Mouse (Mus musculus): ENCODE results near the gene Eif4a2. TPM values are rescaled to one million over a fixed set of nuclear protein-coding genes. Genes with fewer than 3 reads are reported as not detected.

Eif4a2 gene
- polyA plus RNA-seq, 1 experiment from 2014 or later = 189 TPM

DNA sequence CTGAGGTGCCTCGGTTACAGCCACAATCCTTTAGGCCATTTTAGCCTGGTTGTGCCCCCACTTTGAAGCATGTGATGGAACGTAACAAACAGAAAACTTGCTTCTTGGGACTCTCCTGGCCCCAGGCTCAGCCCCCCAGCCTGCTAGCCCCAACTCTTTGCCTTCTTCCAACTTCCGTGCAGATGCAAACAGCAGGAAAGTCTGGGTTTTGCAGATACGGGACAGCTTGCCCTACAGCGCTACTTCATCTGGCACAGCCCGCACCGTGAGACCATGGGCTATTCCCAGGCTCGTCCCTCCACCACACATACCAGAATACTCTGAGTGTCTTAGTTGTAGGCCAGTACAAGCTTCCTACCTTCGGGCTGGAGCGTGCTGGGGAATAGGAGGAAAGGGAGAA, 6.6 kb upstream of the Eif4a2 start:
- Histone ChIP-seq H3K4me1 (replicated peaks; ENCODE audit: control insufficient read depth, insufficient read depth, low read length) (peaks cover 6% of the 10 kb centered on the region), H3K9ac (ENCODE audit: low read depth, low read length) (peak overlapping the region; percentile 46), H3K27me3 (replicated peaks; ENCODE audit: control insufficient read depth, insufficient read depth, low read length) (no peaks in the 10 kb centered on the region), H3K4me3 (ENCODE audit: low read depth, low read length) (peak overlapping the region; percentile 37), H3K9me3 (ENCODE audit: control insufficient read depth, low read length) (no peaks in the 10 kb centered on the region), H3K36me3 (ENCODE audit: control insufficient read depth, insufficient read depth, low read length) (no peaks in the 10 kb centered on the region), H3K27ac (ENCODE audit: low read depth, low read length) (peak overlapping the region; percentile 70), H3K4me2 (peak overlapping the region; percentile 76)
- 12% methylated on average over 10 of the region's 10 CpGs for WGBS
- DNase-seq (ENCODE audit: low spot score) (peak; percentile 54), ATAC-seq (replicated peaks; ENCODE audit: low FRiP score) (peak; percentile 72)

DNA sequence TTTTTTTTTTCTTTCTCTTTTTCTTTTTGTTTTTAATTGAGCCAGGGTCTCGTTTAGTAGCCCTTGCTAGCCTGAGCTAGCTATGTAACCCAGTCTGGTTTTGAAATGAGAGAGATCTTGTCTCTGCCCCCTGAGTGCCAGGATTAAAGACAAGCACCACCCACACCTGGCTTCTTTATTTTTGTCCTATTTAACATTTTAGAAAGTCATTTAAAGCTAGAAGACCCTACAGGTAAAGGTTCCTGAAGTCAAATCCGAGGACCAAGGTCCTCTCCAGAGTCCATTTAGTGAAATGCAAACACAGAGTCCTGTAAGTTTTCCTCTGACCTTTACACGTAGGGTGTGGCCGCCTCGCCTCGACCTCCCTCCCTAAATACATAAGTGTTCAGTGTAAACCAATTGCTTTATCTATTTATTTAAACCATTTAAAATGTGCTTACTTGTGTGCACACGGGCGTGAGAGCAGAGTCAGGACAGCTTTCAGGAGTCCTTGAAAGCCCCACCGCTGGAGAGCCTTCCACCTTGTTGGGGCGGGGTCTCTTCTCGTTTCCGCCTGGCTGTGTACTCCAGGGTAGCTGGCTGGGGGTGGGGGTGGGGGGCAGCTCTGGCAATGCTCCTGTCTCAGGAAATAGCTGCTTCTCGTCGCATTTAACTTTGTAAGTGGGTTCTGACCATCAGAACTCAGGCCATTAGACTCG, 4.8 kb upstream of the Eif4a2 start:
- ATAC-seq (replicated peaks; ENCODE audit: low FRiP score) = no peak
- peak overlapping the region; percentile 57 for H3K9ac ChIP-seq (ENCODE audit: low read depth, low read length)
- H3K27ac ChIP-seq (ENCODE audit: low read depth, low read length) = peak overlapping the region; percentile 60
- peak; percentile 48 for DNase-seq (ENCODE audit: low spot score)
- no peaks in the 10 kb centered on the region for H3K27me3 ChIP-seq (replicated peaks; ENCODE audit: control insufficient read depth, insufficient read depth, low read length)
- H3K4me1 ChIP-seq (replicated peaks; ENCODE audit: control insufficient read depth, insufficient read depth, low read length) = peaks cover 6% of the 10 kb centered on the region
- H3K9me3 ChIP-seq (ENCODE audit: control insufficient read depth, low read length) = no peaks in the 10 kb centered on the region
- WGBS = 5% methylated on average over 15 of the region's 15 CpGs
- H3K4me3 ChIP-seq (ENCODE audit: low read depth, low read length) = peak overlapping the region; percentile 54
- peak overlapping the region; percentile 73 for H3K4me2 ChIP-seq
- no peaks in the 10 kb centered on the region for H3K36me3 ChIP-seq (ENCODE audit: control insufficient read depth, insufficient read depth, low read length)

DNA sequence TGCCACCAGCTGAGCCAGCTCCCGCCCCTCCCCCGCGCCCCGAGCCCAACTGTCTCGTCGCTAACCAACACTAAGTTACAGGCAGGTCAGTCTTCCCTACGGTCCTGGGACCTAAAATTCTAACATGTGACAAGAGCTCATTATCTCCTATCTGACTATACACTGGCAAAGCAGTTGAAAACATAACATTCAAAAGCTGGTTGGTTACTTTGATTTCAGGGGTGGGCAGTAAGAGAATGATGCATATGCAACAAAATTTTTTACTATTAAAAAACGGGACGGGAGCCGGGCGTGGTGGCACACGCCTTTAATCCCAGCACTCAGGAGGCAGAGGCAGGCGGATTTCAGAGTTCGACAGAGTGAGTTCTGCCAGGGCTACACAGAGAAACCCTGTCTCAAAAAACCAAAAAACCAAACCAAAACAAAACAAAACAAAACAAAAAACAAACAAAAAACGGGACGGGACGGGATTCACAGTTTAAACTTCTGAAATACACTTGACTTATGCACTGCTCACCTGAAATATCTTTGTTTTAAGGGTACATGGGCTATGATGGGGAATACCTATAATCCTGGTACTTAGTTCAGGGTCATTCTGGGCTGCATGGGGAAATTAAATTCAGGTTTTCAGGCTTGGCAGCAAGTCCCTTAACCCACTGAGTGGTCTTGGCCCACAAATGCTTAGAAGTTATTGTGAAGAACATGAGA, 4.1 kb upstream of the Eif4a2 start:
- H3K9ac ChIP-seq (ENCODE audit: low read depth, low read length) = peak overlapping the region; percentile 57
- H3K4me2 ChIP-seq = peak overlapping the region; percentile 73
- peaks cover 6% of the 10 kb centered on the region for H3K4me1 ChIP-seq (replicated peaks; ENCODE audit: control insufficient read depth, insufficient read depth, low read length)
- peak overlapping the region; percentile 60 for H3K27ac ChIP-seq (ENCODE audit: low read depth, low read length)
- no peaks in the 10 kb centered on the region for H3K27me3 ChIP-seq (replicated peaks; ENCODE audit: control insufficient read depth, insufficient read depth, low read length)
- H3K4me3 ChIP-seq (ENCODE audit: low read depth, low read length) = peak overlapping the region; percentile 54
- ATAC-seq (replicated peaks; ENCODE audit: low FRiP score) (no peak), DNase-seq (ENCODE audit: low spot score) (no peak)
- WGBS = 29% methylated on average over 17 of the region's 17 CpGs
- H3K9me3 ChIP-seq (ENCODE audit: control insufficient read depth, low read length) = no peaks in the 10 kb centered on the region
- H3K36me3 ChIP-seq (ENCODE audit: control insufficient read depth, insufficient read depth, low read length) = no peaks in the 10 kb centered on the region

DNA sequence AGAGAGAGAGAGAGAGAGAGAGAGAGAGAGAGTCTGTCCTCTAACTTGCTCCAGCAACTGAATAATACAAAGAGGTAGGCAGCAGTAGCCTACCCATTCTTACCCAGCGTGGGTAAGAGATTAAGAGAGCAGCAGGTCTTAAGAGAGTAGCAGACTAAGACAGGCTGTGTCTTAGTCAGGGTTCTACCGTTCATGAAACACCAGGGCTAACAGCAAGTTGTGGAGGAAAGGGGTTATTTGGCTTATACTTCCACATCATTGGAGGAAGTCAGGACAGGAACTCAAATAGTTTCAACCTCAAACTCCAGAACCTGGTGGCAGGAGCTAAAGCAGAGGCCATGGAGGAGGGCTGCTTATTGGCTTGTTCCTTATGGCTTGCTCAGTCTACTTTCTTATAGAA, 3.4 kb upstream of the Eif4a2 start:
- WGBS = 50% methylated on average over 2 of the region's 2 CpGs
- Histone ChIP-seq H3K4me3 (ENCODE audit: low read depth, low read length) (no peak overlapping the region), H3K4me1 (replicated peaks; ENCODE audit: control insufficient read depth, insufficient read depth, low read length) (peaks cover 6% of the 10 kb centered on the region), H3K9me3 (ENCODE audit: control insufficient read depth, low read length) (no peaks in the 10 kb centered on the region), H3K27me3 (replicated peaks; ENCODE audit: control insufficient read depth, insufficient read depth, low read length) (no peaks in the 10 kb centered on the region), H3K36me3 (ENCODE audit: control insufficient read depth, insufficient read depth, low read length) (peaks cover 2% of the 10 kb centered on the region; the same call in 1 of the 2 replicates), H3K27ac (ENCODE audit: low read depth, low read length) (peak overlapping the region; percentile 13; the same call in 1 of the 2 replicates), H3K4me2 (no peak overlapping the region; the same call in 1 of the 2 replicates), H3K9ac (ENCODE audit: low read depth, low read length) (no peak overlapping the region)
- DNase-seq (ENCODE audit: low spot score) (no peak), ATAC-seq (replicated peaks; ENCODE audit: low FRiP score) (no peak)

DNA sequence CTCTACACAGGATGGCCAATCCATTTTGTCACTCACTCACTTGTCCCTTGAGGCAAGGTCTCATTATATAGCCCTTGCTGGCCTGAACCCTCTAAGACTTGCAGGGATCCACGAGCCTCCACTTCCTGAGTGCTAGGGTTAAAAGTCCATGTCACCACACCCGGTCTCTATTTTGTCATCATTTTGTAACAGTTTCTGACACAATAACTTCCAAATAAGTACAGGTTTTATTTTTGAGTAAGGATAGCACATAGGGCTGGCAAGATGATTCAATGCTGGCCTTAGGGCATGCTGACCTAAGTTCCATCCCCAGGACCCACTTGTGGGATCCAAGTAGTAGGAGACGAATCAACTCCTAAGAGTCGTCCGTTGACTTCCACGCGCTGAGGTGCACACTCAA, 1.1 kb upstream of the Eif4a2 start:
- Histone ChIP-seq H3K9me3 (ENCODE audit: control insufficient read depth, low read length) (no peaks in the 10 kb centered on the region), H3K27ac (ENCODE audit: low read depth, low read length) (no peak overlapping the region), H3K9ac (ENCODE audit: low read depth, low read length) (no peak overlapping the region; the same call in 1 of the 2 replicates), H3K36me3 (ENCODE audit: control insufficient read depth, insufficient read depth, low read length) (peaks cover 11% of the 10 kb centered on the region), H3K4me1 (replicated peaks; ENCODE audit: control insufficient read depth, insufficient read depth, low read length) (no peaks in the 10 kb centered on the region; the same call in 1 of the 2 replicates), H3K4me2 (peak overlapping the region; percentile 68), H3K27me3 (replicated peaks; ENCODE audit: control insufficient read depth, insufficient read depth, low read length) (no peaks in the 10 kb centered on the region), H3K4me3 (ENCODE audit: low read depth, low read length) (no peak overlapping the region)
- WGBS = 66% methylated on average over 7 of the region's 7 CpGs
- ATAC-seq (replicated peaks; ENCODE audit: low FRiP score) (no peak), DNase-seq (ENCODE audit: low spot score) (no peak)

DNA sequence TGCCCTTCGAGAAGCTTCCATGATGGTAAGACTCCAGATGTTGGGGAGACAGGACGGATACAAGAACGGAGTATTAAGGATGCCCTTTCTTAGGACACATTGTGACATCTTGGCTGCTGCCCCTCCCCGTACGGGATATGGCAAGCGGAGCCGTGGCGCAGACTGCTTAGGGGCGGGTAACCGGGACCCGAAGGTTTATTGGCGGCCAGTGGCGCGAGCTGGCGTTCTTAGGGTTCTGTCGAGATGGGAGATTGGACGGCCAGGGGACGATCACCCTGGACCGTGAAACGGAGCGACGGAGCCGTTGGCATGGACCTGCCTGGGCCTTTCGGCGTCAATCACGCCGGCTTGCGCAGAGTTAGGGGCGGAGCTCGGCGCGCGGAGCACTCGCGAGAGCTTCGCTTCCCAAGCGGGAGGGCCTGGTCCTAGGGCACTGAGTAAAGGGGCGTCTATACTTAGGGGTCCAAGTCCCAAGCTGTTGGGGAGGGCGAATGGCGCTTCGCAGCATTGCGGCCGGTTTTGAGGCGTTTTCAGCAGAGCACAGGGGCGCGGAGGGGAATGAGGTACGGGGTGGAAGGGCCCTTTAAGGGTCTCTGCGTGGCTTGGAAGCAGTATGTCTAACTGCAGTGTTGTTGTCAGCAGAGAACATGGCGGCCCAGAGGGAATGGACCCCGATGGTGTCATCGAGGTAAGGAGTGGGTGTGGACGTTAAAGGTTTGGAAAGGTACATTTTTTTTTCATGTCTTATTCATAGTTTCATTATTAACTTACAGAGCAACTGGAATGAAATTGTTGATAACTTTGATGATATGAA, 909 bp downstream of the Eif4a2 start:
- WGBS = under 1% methylated on average over 52 of the region's 52 CpGs
- peak overlapping the region; percentile 100 for H3K9ac ChIP-seq (ENCODE audit: low read depth, low read length)
- peaks cover 19% of the 10 kb centered on the region for H3K36me3 ChIP-seq (ENCODE audit: control insufficient read depth, insufficient read depth, low read length)
- no peaks in the 10 kb centered on the region for H3K9me3 ChIP-seq (ENCODE audit: control insufficient read depth, low read length)
- peak overlapping the region; percentile 68 for H3K4me2 ChIP-seq
- peak overlapping the region; percentile 98 for H3K4me3 ChIP-seq (ENCODE audit: low read depth, low read length)
- peak; percentile 76 for DNase-seq (ENCODE audit: low spot score)
- no peaks in the 10 kb centered on the region; the same call in 1 of the 2 replicates for H3K4me1 ChIP-seq (replicated peaks; ENCODE audit: control insufficient read depth, insufficient read depth, low read length)
- peak; percentile 73 for ATAC-seq (replicated peaks; ENCODE audit: low FRiP score)
- H3K27ac ChIP-seq (ENCODE audit: low read depth, low read length) = peak overlapping the region; percentile 99
- H3K27me3 ChIP-seq (replicated peaks; ENCODE audit: control insufficient read depth, insufficient read depth, low read length) = no peaks in the 10 kb centered on the region

DNA sequence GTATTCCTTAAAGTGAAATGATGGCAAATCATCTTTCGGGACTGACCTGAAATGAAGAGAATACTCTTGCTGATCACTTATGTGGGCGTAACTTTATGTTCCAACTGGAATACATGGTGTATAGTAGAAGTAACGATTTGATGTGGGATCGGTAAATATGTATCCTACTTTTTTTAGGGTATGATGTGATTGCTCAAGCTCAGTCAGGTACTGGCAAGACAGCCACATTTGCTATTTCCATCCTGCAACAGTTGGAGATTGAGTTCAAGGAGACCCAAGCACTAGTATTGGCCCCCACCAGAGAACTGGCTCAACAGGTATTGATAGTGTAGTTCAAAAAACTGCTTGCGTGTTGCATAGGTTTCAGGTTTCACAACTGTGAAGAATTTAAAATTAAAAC, 1.7 kb downstream of the Eif4a2 start:
- Histone ChIP-seq H3K4me3 (ENCODE audit: low read depth, low read length) (peak overlapping the region; percentile 98), H3K4me2 (peak overlapping the region; percentile 68), H3K9me3 (ENCODE audit: control insufficient read depth, low read length) (no peaks in the 10 kb centered on the region), H3K9ac (ENCODE audit: low read depth, low read length) (peak overlapping the region; percentile 100), H3K27ac (ENCODE audit: low read depth, low read length) (peak overlapping the region; percentile 99), H3K4me1 (replicated peaks; ENCODE audit: control insufficient read depth, insufficient read depth, low read length) (no peaks in the 10 kb centered on the region; the same call in 1 of the 2 replicates), H3K36me3 (ENCODE audit: control insufficient read depth, insufficient read depth, low read length) (peaks cover 20% of the 10 kb centered on the region), H3K27me3 (replicated peaks; ENCODE audit: control insufficient read depth, insufficient read depth, low read length) (no peaks in the 10 kb centered on the region)
- WGBS = 3% methylated on average over 5 of the region's 5 CpGs
- ATAC-seq (replicated peaks; ENCODE audit: low FRiP score) = no peak
- DNase-seq (ENCODE audit: low spot score) = no peak
